Mouse (Mus musculus) neutrophil, adult 5-6 weeks (primary cell): ENCODE measurements around the gene Lce1l. TPM values are rescaled to one million over a fixed set of nuclear protein-coding genes. Genes with fewer than 3 reads are reported as not detected.
"Not testable (repeated sequence)": the region's sequence is repeated elsewhere in the genome, so short reads cannot be mapped to it uniquely, and the experiment has no call there.

Experiments
- ATAC-seq: fragments of 151-379, 151-347 bp; 2 replicates; pipeline ENCODE4 v1.8.0; 2017; ENCODE audit warnings: mild to moderate bottlenecking, moderate TSS enrichment; ENCODE audit not compliant: insufficient number of reproducible peaks, poor library complexity, low FRiP score, severe bottlenecking; ENCODE audit errors: extremely low read depth
- total RNA-seq: library from RNA; stranded (forward); fragments of 200-1000 nt; gene quantifications from 2 replicates; pipeline ENCODE4 v1.2.3, GENCODE M21; 2017

The Lce1l gene
- not detected in 2 replicates for total RNA-seq

DNA sequence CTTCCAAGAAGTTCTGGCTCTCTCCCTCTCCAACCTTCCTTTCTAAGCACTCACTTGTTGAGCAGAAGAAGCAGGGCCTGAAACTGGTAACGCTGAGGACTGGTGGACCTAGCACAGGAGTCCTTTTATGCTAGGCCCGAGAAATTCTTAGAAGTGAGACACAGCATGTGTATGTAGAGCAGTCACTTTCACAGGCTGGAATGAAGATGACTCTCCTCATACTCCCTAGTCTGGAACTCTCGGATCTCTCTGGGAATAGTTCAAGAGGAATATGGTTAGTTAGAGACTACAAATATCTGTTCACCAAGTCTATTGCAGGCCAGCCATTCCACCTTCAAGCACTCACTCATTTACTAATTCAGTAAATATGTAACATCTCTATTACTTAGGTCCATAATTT is at the start of gene Lce1l:
TSS of gene Lce1l (minus strand) at position 101 of the 400 bp plus-strand sequence.
- no peak for ATAC-seq

DNA sequence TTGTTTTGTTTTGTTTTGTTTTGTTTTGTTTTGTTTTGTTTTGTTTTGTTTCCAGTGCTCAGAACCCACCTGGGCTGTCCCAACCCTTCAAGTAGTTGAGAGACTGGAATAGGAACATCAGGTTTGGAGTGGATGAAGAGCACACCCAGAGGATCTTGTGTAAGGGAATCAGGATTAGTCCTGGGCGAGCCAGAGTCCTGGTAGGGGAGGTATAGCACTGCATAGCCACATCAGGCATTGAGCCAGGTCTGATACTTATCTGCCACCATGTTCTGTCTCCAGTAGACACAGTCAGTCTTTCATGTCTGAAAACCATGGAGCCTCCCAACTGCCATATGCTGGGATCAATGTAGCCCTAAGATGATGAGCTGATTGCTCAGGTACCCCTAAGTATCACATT is 43.4 kb upstream of the Lce1l start:
- no peak for ATAC-seq

DNA sequence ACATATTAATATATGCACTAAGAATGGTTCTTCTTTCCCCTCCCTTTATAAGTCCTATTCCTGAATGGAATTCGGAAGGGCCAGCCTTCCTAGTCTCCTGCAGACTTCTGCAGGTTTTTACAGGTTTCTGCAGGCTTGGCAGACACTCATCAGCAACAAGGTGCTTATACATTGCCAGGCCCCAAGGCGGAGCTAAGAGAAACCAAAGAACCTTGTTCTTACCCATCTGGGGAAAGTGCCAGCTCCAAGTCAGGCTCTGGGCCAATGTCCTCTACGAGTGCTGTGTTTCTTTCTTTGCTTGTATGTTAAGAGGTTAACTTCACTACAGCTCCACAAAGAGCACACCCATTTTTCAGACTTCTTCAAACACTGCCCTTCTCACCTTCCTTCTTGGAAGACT is 43.0 kb upstream of the Lce1l start:
- no peak for ATAC-seq

DNA sequence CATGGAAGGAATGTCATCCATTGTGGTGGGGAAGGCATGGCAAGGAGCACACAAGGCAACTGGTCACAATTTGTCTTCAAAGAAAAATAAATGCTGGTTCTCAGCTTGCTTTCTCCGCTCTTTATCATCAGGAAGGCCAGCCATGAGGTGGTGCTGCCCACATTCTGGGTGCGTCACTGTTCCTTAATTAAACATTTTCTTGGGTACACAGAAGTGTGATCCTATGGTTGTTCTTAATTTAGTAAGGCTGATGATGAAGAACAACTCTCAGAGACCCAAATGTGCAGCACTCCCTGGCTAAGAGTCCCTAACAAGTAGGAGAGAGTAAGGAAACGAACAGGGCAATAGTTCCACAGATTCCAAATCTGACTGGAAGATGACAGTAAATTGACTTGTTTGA is 23.1 kb upstream of the Lce1l start:
- ATAC-seq = no peak

DNA sequence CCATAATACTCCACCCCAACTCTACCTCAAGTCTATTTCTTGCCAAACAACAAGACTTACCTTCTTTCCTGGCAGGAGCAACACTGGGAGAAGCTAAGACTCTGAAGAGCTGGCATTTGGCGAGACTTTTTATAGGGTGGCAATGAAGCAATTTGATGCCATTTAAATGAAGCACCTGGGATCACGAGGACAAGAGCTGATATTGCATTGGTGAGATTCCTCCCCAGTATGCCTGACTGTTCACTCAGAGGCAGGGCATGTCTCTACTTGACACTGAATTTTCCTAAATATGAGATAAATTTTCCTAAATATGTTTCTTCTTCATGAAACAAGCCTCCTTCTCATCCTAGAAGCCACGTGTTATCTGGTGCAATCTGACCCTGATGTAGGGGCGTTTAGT is 19.0 kb upstream of the Lce1l start, which contains the start of gene 2310050C09Rik:
TSS of gene 2310050C09Rik (minus strand) at position 101 of the 400 bp plus-strand sequence.
- ATAC-seq = no peak

DNA sequence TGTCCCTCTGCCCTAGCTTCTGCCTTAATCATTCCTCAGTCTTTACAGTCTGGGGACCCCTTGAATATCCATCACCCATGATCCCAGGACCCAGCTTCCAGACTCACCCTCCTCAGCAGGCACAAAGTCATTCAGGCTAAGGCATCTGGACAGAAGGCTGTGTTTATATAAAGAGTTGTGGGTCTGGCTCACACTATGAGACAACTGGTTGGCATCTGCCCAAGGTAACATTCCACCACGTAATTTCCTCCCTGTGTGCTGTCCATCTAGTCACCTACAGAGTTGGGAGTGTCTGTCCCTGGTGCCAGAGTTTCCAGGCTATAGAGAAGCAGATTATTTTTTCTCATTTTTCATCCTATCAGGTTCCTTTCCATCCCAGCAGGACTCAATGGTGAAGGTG is 24.0 kb downstream of the Lce1l start, which contains the start of gene Kprp:
TSS of gene Kprp (minus strand) at position 140 of the 400 bp plus-strand sequence.
- ATAC-seq = no peak

DNA sequence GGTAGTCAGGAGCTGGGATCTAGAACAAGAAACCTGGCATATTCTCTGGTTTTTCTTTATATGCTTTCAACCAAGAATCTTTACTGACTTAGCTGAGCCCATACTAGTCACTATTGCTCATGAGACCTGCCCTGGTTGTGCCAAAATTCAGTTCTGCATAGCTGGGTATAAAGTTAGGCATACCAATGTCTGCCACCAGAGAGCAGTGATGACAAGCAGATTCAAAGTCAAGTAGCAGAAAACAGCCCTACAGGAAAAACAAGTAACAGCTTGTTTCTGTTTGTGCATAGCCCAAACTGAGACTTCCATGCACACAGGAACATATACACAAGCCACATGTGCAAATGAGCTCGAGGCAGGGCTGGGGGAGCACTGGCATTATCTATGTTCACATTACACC is 25.3 kb downstream of the Lce1l start:
- ATAC-seq = no peak

DNA sequence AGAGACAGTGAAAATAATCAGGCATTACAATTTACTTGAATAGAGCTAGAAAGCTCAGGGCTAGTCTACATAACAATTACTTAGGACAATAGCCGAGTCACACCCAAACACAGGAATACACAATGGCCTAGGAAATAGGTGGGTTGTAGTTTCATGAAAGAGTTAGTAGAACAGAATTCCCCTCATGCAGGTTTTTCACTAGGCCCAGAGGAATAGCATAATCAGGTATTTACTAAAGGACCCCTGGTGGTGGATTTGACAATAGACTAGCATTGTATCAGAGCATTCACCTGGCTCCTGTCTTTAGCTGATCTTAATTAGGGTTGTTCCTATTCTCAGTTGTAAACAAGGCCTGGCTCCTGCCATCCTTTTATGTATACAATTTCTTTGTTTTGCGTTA is 35.0 kb downstream of the Lce1l start:
- not testable (repeated sequence) for ATAC-seq

DNA sequence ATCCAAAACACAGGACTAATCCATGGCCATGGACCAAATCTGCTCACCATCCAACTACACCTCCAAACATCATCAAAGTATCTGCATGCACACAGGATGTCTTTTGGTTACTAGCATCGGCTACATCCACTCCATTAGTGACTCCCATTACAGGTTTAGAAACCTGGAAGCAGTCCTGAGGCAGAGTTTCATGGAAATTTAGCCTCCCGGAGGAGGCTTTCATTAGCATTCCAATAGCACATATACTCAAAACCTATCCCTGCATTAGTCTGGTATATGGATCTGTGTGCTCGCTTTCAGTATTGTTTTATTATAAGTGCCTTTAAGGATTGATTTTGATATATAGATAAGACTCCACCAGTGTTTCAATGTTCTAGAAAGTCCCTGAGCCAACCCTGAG is 35.5 kb downstream of the Lce1l start:
- no peak for ATAC-seq

DNA sequence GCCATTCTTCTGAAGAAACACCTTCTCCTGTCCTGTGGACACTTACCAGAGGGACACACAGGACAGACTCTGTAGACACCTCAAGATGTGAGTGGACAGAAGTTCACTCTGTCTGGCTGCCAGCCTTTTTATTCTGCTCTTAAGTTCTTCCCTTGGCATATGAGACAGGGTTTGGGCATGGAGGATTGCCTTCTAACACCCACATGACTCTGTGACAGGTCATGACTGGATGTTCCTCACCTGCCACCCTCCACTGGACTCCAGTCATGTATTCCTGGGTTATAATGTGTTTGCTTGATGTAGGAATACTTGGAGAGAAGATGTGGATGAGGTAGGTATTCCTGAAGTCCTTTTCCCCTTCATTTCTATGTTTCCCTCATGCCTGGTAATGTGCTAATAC is 43.3 kb downstream of the Lce1l start, which contains the start of gene Lce1k:
TSS of gene Lce1k (minus strand) at position 101 of the 400 bp plus-strand sequence.
- ATAC-seq = no peak

Other genes with a start within 250 kb of the Lce1l start
- gene 2210017I01Rik, start 243.8 kb downstream of the Lce1l start, total RNA-seq = not detected in 2 replicates
- not detected in 2 replicates for gene Lce6a, start 229.6 kb downstream of the Lce1l start, total RNA-seq
- gene Lce1a1, start 203.0 kb downstream of the Lce1l start, total RNA-seq = not detected in 2 replicates
- not detected in 2 replicates for gene Lce1b, start 194.4 kb downstream of the Lce1l start, total RNA-seq
- gene Lce1a2, start 181.0 kb downstream of the Lce1l start, total RNA-seq = not detected in 2 replicates
- not detected in 2 replicates for gene Lce1c, start 172.0 kb downstream of the Lce1l start, total RNA-seq
- gene Lce1d, start 164.1 kb downstream of the Lce1l start, total RNA-seq = not detected in 2 replicates
- not detected in 2 replicates for gene Lce1e, start 142.2 kb downstream of the Lce1l start, total RNA-seq
- not detected in 2 replicates for gene Lce1f, start 130.9 kb downstream of the Lce1l start, total RNA-seq
- not detected in 2 replicates for gene Gm38119, start 112.2 kb downstream of the Lce1l start, total RNA-seq
- not detected in 2 replicates for gene Lce1g, start 98.9 kb downstream of the Lce1l start, total RNA-seq
- gene Lce1h, start 86.2 kb downstream of the Lce1l start, total RNA-seq = not detected in 2 replicates
- not detected in 2 replicates for gene Lce1i, start 72.4 kb downstream of the Lce1l start, total RNA-seq
- gene Lce1j, start 60.8 kb downstream of the Lce1l start, total RNA-seq = not detected in 2 replicates
- not detected in 2 replicates for gene Lce1k, start 43.4 kb downstream of the Lce1l start, total RNA-seq
- not detected in 2 replicates for gene Kprp, start 24.0 kb downstream of the Lce1l start, total RNA-seq
- not detected in 2 replicates for gene 2310050C09Rik, start 18.9 kb upstream of the Lce1l start, total RNA-seq
- gene Lce3a, start 74.9 kb upstream of the Lce1l start, total RNA-seq = not detected in 2 replicates
- not detected in 2 replicates for gene Lce3b, start 81.7 kb upstream of the Lce1l start, total RNA-seq
- gene Lce3c, start 93.2 kb upstream of the Lce1l start, total RNA-seq = not detected in 2 replicates
- not detected in 2 replicates for gene Lce3d, start 106.1 kb upstream of the Lce1l start, total RNA-seq
- not detected in 2 replicates for gene Lce3e, start 115.8 kb upstream of the Lce1l start, total RNA-seq
- gene Lce3f, start 140.9 kb upstream of the Lce1l start, total RNA-seq = not detected in 2 replicates
- not detected in 2 replicates for gene Crct1, start 164.4 kb upstream of the Lce1l start, total RNA-seq
- gene Lce1m, start 167.8 kb upstream of the Lce1l start, total RNA-seq = not detected in 2 replicates
- gene Gm4858, start 217.5 kb upstream of the Lce1l start, total RNA-seq = 0.25 TPM in 1 of 2 replicates, not detected in the other